Mouse (Mus musculus): ENCODE measurements around the gene Mknk2. TPM values are rescaled to one million over a fixed set of nuclear protein-coding genes. Genes with fewer than 3 reads are reported as not detected.

Mknk2 gene
- polyA plus RNA-seq, 1 experiment, result not detected

- no peak overlapping the region for H3K4me3 ChIP-seq (ENCODE audit: insufficient read depth, low read depth, low read length)
- H3K4me1 ChIP-seq (ENCODE audit: control insufficient read depth, insufficient read depth, low read length), result peaks cover 35% of the 10 kb centered on the region
- TF ChIP-seq POLR2A (IDR thresholded peaks at IDR 0.05; ENCODE audit: insufficient read depth, low read depth, low read length) (no peak), CTCF (IDR thresholded peaks at IDR 0.05; ENCODE audit: insufficient read depth, low read depth, low read length) (0 out of 2 replicates have a peak, but pooled peaks have one; percentile 28)
- 2% methylated on average over 10 of the region's 10 CpGs for WGBS
- 0 out of 2 replicates have a peak overlapping the region, but pooled peaks have one; percentile 19 for H3K27ac ChIP-seq (ENCODE audit: insufficient read depth, low read depth, low read length)
Measured at GRCm38 (mm10) chr10:80659213-80659612, 18.7 kb downstream of the Mknk2 start.

- 48% methylated on average over 4 of the region's 4 CpGs for WGBS
- Histone ChIP-seq H3K4me3 (ENCODE audit: insufficient read depth, low read depth, low read length) (no peak overlapping the region), H3K27ac (ENCODE audit: insufficient read depth, low read depth, low read length) (peak overlapping the region; percentile 19; the same call in 1 of the 2 replicates), H3K4me1 (ENCODE audit: control insufficient read depth, insufficient read depth, low read length) (peaks cover 33% of the 10 kb centered on the region)
- no peak for TF ChIP-seq POLR2A (IDR thresholded peaks at IDR 0.05; ENCODE audit: insufficient read depth, low read depth, low read length)
- no peak for TF ChIP-seq CTCF (IDR thresholded peaks at IDR 0.05; ENCODE audit: insufficient read depth, low read depth, low read length)
Measured at GRCm38 (mm10) chr10:80658841-80659202, 19.1 kb downstream of the Mknk2 start.

GRCm38 (mm10) chr10:80658194-80658840 is 19.6 kb downstream of the Mknk2 start:
- no peak overlapping the region for H3K4me3 ChIP-seq (ENCODE audit: insufficient read depth, low read depth, low read length)
- H3K4me1 ChIP-seq (ENCODE audit: control insufficient read depth, insufficient read depth, low read length), result peaks cover 37% of the 10 kb centered on the region
- WGBS, result 77% methylated on average over 14 of the region's 14 CpGs
- H3K27ac ChIP-seq (ENCODE audit: insufficient read depth, low read depth, low read length), result no peak overlapping the region; the same call in 1 of the 2 replicates
- TF ChIP-seq POLR2A (IDR thresholded peaks at IDR 0.05; ENCODE audit: insufficient read depth, low read depth, low read length) (no peak), CTCF (IDR thresholded peaks at IDR 0.05; ENCODE audit: insufficient read depth, low read depth, low read length) (no peak)

GRCm38 (mm10) chr10:80656863-80657623 is 20.9 kb downstream of the Mknk2 start, which contains the start of gene Btbd2:
TSS of gene Btbd2 (minus strand) at chr10:80657071.
- no peak for TF ChIP-seq CTCF (IDR thresholded peaks at IDR 0.05; ENCODE audit: insufficient read depth, low read depth, low read length)
- TF ChIP-seq POLR2A (IDR thresholded peaks at IDR 0.05; ENCODE audit: insufficient read depth, low read depth, low read length), result 0 out of 2 replicates have a peak, but pooled peaks have one; percentile 5
- Histone ChIP-seq H3K4me3 (ENCODE audit: insufficient read depth, low read depth, low read length) (peak within 1 kb of the TSS; percentile 59), H3K27ac (ENCODE audit: insufficient read depth, low read depth, low read length) (peak within 1 kb of the TSS; percentile 95), H3K4me1 (ENCODE audit: control insufficient read depth, insufficient read depth, low read length) (peaks cover 44% of the 10 kb centered on the region)
- WGBS, result 22% methylated on average over 15 of the region's 15 CpGs

- Histone ChIP-seq H3K4me1 (ENCODE audit: control insufficient read depth, insufficient read depth, low read length) (peaks cover 44% of the 10 kb centered on the region), H3K27ac (ENCODE audit: insufficient read depth, low read depth, low read length) (peak overlapping the region; percentile 95), H3K4me3 (ENCODE audit: insufficient read depth, low read depth, low read length) (peak overlapping the region; percentile 59)
- WGBS, result under 1% methylated on average over 71 of the region's 72 CpGs
- no peak for TF ChIP-seq CTCF (IDR thresholded peaks at IDR 0.05; ENCODE audit: insufficient read depth, low read depth, low read length)
- peak; percentile 54; the same call in 1 of the 2 replicates for TF ChIP-seq POLR2A (IDR thresholded peaks at IDR 0.05; ENCODE audit: insufficient read depth, low read depth, low read length)
Measured at GRCm38 (mm10) chr10:80656130-80656862, 21.6 kb downstream of the Mknk2 start.

- Histone ChIP-seq H3K4me3 (ENCODE audit: insufficient read depth, low read depth, low read length) (peak overlapping the region; percentile 59), H3K27ac (ENCODE audit: insufficient read depth, low read depth, low read length) (no peak overlapping the region), H3K4me1 (ENCODE audit: control insufficient read depth, insufficient read depth, low read length) (peaks cover 45% of the 10 kb centered on the region)
- WGBS, result 1% methylated on average over 12 of the region's 12 CpGs
- TF ChIP-seq CTCF (IDR thresholded peaks at IDR 0.05; ENCODE audit: insufficient read depth, low read depth, low read length) (no peak), POLR2A (IDR thresholded peaks at IDR 0.05; ENCODE audit: insufficient read depth, low read depth, low read length) (no peak)
Measured at GRCm38 (mm10) chr10:80655406-80656129, 22.3 kb downstream of the Mknk2 start.

GRCm38 (mm10) chr10:80654866-80655265 is 23.0 kb downstream of the Mknk2 start:
- Histone ChIP-seq H3K4me3 (ENCODE audit: insufficient read depth, low read depth, low read length) (peak overlapping the region; percentile 21; the same call in 1 of the 2 replicates), H3K4me1 (ENCODE audit: control insufficient read depth, insufficient read depth, low read length) (peaks cover 52% of the 10 kb centered on the region), H3K27ac (ENCODE audit: insufficient read depth, low read depth, low read length) (no peak overlapping the region)
- WGBS, result 37% methylated on average over 6 of the region's 6 CpGs
- no peak for TF ChIP-seq POLR2A (IDR thresholded peaks at IDR 0.05; ENCODE audit: insufficient read depth, low read depth, low read length)
- no peak for TF ChIP-seq CTCF (IDR thresholded peaks at IDR 0.05; ENCODE audit: insufficient read depth, low read depth, low read length)

- no peak overlapping the region for H3K27ac ChIP-seq (ENCODE audit: insufficient read depth, low read depth, low read length)
- no peak overlapping the region for H3K4me3 ChIP-seq (ENCODE audit: insufficient read depth, low read depth, low read length)
- WGBS, result 83% methylated on average over 6 of the region's 6 CpGs
- peaks cover 47% of the 10 kb centered on the region for H3K4me1 ChIP-seq (ENCODE audit: control insufficient read depth, insufficient read depth, low read length)
- TF ChIP-seq CTCF (IDR thresholded peaks at IDR 0.05; ENCODE audit: insufficient read depth, low read depth, low read length), result no peak
- no peak for TF ChIP-seq POLR2A (IDR thresholded peaks at IDR 0.05; ENCODE audit: insufficient read depth, low read depth, low read length)
Measured at GRCm38 (mm10) chr10:80653156-80653720, 24.7 kb downstream of the Mknk2 start.

Data from olfactory bulb, adult 2 months (tissue).